Mouse (Mus musculus): ENCODE measurements at regions not wholly inside any gene's neighbourhood (a gene's known extent, or its start where the extent isn't known, plus 50 kb on each side); places are given as distances from the start of the nearest gene placed in this dataset.

DNA sequence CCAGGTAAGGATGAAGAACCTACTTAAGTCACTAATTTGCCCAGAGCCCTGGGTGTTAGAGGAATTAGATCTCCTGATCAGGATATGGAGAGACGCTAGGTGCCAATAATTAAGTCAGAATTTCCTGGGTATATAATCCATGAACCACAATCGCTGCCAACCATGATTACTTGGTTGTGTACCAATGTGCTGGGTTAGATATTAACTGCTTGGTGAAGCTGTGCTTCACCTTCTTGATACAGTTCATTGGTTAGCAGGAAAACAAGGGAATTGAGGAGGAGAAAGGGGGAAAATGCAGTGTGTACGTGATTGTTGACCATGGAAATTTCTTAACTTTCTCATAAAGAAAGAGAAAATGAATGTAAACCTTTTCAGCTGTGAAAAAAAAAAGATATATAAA, 961.7 kb upstream of the Slc39a10 start:
- TF ChIP-seq MYOG (IDR thresholded peaks at IDR 0.05; ENCODE audit: control insufficient read depth, extremely low read depth, insufficient read length): no peak
- TF ChIP-seq CTCF (IDR thresholded peaks at IDR 0.05; ENCODE audit: control insufficient read depth, insufficient read depth, insufficient read length): no peak
- TF ChIP-seq MAX (IDR thresholded peaks at IDR 0.05): no peak
- TF ChIP-seq USF1 (IDR thresholded peaks at IDR 0.05; ENCODE audit: low read depth): no peak
